In the genomic region with DNA sequence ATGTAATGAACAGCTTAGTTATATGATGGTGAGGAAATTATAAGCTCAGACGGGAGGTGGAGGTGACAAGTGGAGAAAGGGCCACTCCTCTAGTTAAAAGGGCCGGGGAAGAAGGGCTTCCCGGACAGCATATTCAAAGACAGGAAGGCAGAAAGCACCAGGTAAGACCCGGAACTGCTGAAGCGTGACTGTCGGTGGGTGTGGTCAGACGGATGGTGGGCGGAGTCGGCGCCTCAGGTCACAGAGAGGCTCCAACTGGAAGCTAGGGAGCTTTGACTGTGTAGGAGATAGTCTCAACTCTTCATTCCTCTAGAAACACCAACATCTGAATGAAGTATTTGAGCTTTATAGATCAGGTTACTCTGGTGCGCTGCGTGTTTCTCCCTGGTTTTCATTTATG, we compare ENCODE assay signal across 12 mouse cellular contexts. TPM values are rescaled to one million over a fixed set of nuclear protein-coding genes. Genes with fewer than 3 reads are reported as not detected.
DNase-seq lines count a peak whose midpoint lies in the region; ATAC-seq lines count a peak whose summit lies in the region.
"Had no signal": no experiment of that assay in that cellular context is flagged by ENCODE, and none has a peak within 500 bp of the region (broad histone marks: within the 10 kb centered on the region; RNA-seq: fewer than 3 reads in every experiment).

No protein-coding gene starts in this region.

- peak; percentile 65 for DNase-seq in CD4-positive, CD25-positive, alpha-beta regulatory T cell, adult 2 months (ENCODE audit: low read depth, low spot score)
- DNase-seq in urinary bladder, adult 18-20 months (ENCODE audit: low spot score in 2 of 2) = peak; percentile 31 to 38
- DNase-seq in urinary bladder, adult 2 months (ENCODE audit: low spot score) = no peak
- peak; percentile 30 to 36 for DNase-seq in lung, postnatal 4 days
- DNase-seq in thymus, postnatal 36 days = peak; percentile 37 to 48
- DNase-seq in right cerebral cortex, postnatal 10 days (ENCODE audit: low spot score in 2 of 2) = no peak
- DNase-seq in frontal cortex, postnatal 36 days (ENCODE audit: low spot score in 2 of 2) = no peak
- DNase-seq: cerebellum, adult 9-10 months had no signal

- no peak for ATAC-seq in CD4-positive, CD25-positive, alpha-beta regulatory T cell, adult 4 months
- ATAC-seq: activated CD4-positive, CD25-positive, alpha-beta regulatory T cell, adult 4 months; forebrain, embryonic 13.5 days had no signal

RNA-seq across cellular contexts. Expression of a gene that starts 8.2 kb away (rescaled TPM):
- 1 to 10 TPM in 1 of 2 experiments, under 1 TPM in 1; 0.82 to 2.1 TPM for polyA plus RNA-seq in CD4-positive, CD25-positive, alpha-beta regulatory T cell, adult 4 months (2017; shearing (Covaris generic))
- 26.2 and 26.8 TPM in 2 replicates for polyA plus RNA-seq in urinary bladder, adult 2 months (2012; rRNA removed)

RNA-seq across cellular contexts. Expression of a gene that starts 9.1 kb away (rescaled TPM):
- not detected for polyA plus RNA-seq in CD4-positive, CD25-positive, alpha-beta regulatory T cell, adult 4 months (2017; shearing (Covaris generic))
- 2.6 and 2.9 TPM in 2 replicates for polyA plus RNA-seq in urinary bladder, adult 2 months (2012; rRNA removed)
- polyA plus RNA-seq: activated CD4-positive, CD25-positive, alpha-beta regulatory T cell, adult 4 months; forebrain, embryonic 13.5 days; heart, postnatal 0 days had no signal

Comparison
In these comparisons a context has a peak if more than half of its experiments do, and no peak if none do; other contexts are left out.
1. DNase-seq: peak in CD4-positive, CD25-positive, alpha-beta regulatory T cell, adult 2 months (single experiment), urinary bladder, adult 18-20 months (2 of 2), lung, postnatal 4 days (2 of 2) and thymus, postnatal 36 days (2 of 2); none in urinary bladder, adult 2 months (single experiment), right cerebral cortex, postnatal 10 days (0 of 2) and frontal cortex, postnatal 36 days (0 of 2).